Mouse (Mus musculus) kidney, adult 11 months (tissue): Measurements from ENCODE around the gene Pmpcb.

Experiments
- DNase-seq: peaks from one replicate; pipeline ENCODE4 v3.0.0; 2022

Pmpcb gene

GRCm38 (mm10) chr5:21732930-21733329 is 4.0 kb upstream of the Pmpcb start:
- peak; percentile 24 for DNase-seq

- no peak for DNase-seq
Measured at GRCm38 (mm10) chr5:21735100-21735499, 1.8 kb upstream of the Pmpcb start.

GRCm38 (mm10) chr5:21735584-21735983 is 1.4 kb upstream of the Pmpcb start:
- DNase-seq: peak; percentile 67

GRCm38 (mm10) chr5:21736046-21736445 is 895 bp upstream of the Pmpcb start:
- no peak for DNase-seq

GRCm38 (mm10) chr5:21737620-21738019 is 679 bp downstream of the Pmpcb start:
- DNase-seq: no peak

GRCm38 (mm10) chr5:21739120-21739519 is 2.2 kb downstream of the Pmpcb start:
- peak; percentile 86 for DNase-seq

GRCm38 (mm10) chr5:21739881-21740280 is 2.9 kb downstream of the Pmpcb start:
- DNase-seq: no peak

GRCm38 (mm10) chr5:21743606-21744005 is 6.7 kb downstream of the Pmpcb start:
- DNase-seq: no peak

GRCm38 (mm10) chr5:21744651-21745050 is 7.7 kb downstream of the Pmpcb start:
- no peak for DNase-seq

- DNase-seq: no peak
Measured at GRCm38 (mm10) chr5:21745966-21746365, 9.0 kb downstream of the Pmpcb start.

- DNase-seq: no peak
Measured at GRCm38 (mm10) chr5:21768506-21768905, 31.6 kb downstream of the Pmpcb start.

- no peak for DNase-seq
Measured at GRCm38 (mm10) chr5:21769841-21770240, 32.9 kb downstream of the Pmpcb start.

- DNase-seq: no peak
Measured at GRCm38 (mm10) chr5:21776491-21776890, 39.5 kb downstream of the Pmpcb start.

GRCm38 (mm10) chr5:21784161-21785052 is 47.5 kb downstream of the Pmpcb start:
- peak; percentile 8 for DNase-seq

- DNase-seq: peak; percentile 89
Measured at GRCm38 (mm10) chr5:21785053-21785452, 48.1 kb downstream of the Pmpcb start, which contains the start of the genes Dnajc2 and Psmc2. Gene Dnajc2 (minus strand): TSS chr5:21785251. Gene Psmc2 (plus strand): TSS chr5:21785283.

GRCm38 (mm10) chr5:21785776-21786175 is 48.8 kb downstream of the Pmpcb start:
- no peak for DNase-seq

GRCm38 (mm10) chr5:21786258-21787185 is 49.6 kb downstream of the Pmpcb start:
- DNase-seq: peak; percentile 87

GRCm38 (mm10) chr5:21787186-21788105 is 50.5 kb downstream of the Pmpcb start:
- no peak for DNase-seq

- no peak for DNase-seq
Measured at GRCm38 (mm10) chr5:21789061-21789460, 52.1 kb downstream of the Pmpcb start.

GRCm38 (mm10) chr5:21792166-21792565 is 55.2 kb downstream of the Pmpcb start:
- DNase-seq: no peak

GRCm38 (mm10) chr5:21802907-21803306 is 66.0 kb downstream of the Pmpcb start:
- no peak for DNase-seq

- DNase-seq: no peak
Measured at GRCm38 (mm10) chr5:21803691-21804188, 66.8 kb downstream of the Pmpcb start.
